Mouse (Mus musculus): ENCODE results near the gene Plekha5.

Gene Plekha5

GRCm38 (mm10) chr6:140611893-140612473, 188.1 kb downstream of the Plekha5 start:
- DNase-seq (ENCODE audit: low spot score), result no peak

GRCm38 (mm10) chr6:140613822-140614221, 190.0 kb downstream of the Plekha5 start:
- DNase-seq (ENCODE audit: low spot score), result no peak

GRCm38 (mm10) chr6:140614711-140615110, 190.9 kb downstream of the Plekha5 start:
- DNase-seq (ENCODE audit: low spot score), result no peak

GRCm38 (mm10) chr6:140620531-140621349, 196.9 kb downstream of the Plekha5 start:
- no peak for DNase-seq (ENCODE audit: low spot score)

- DNase-seq (ENCODE audit: low spot score), result no peak
These were observed 197.8 kb downstream of the Plekha5 start for GRCm38 (mm10) chr6:140621622-140622021.

GRCm38 (mm10) chr6:140622391-140623225, 198.8 kb downstream of the Plekha5 start, which contains the start of gene Aebp2:
Aebp2 (plus strand) TSS chr6:140622663.
- no peak for DNase-seq (ENCODE audit: low spot score)

- DNase-seq (ENCODE audit: low spot score), result peak; percentile 75
These were observed 199.6 kb downstream of the Plekha5 start for GRCm38 (mm10) chr6:140623226-140624095.

- DNase-seq (ENCODE audit: low spot score), result peak; percentile 18
These were observed 200.5 kb downstream of the Plekha5 start for GRCm38 (mm10) chr6:140624096-140625051.

- DNase-seq (ENCODE audit: low spot score), result no peak
These were observed 205.5 kb downstream of the Plekha5 start for GRCm38 (mm10) chr6:140629176-140629859.

- DNase-seq (ENCODE audit: low spot score), result no peak
These were observed 206.5 kb downstream of the Plekha5 start for GRCm38 (mm10) chr6:140630306-140630705.

GRCm38 (mm10) chr6:140633616-140634015, 209.8 kb downstream of the Plekha5 start:
- no peak for DNase-seq (ENCODE audit: low spot score)

- DNase-seq (ENCODE audit: low spot score), result no peak
These were observed 212.4 kb downstream of the Plekha5 start for GRCm38 (mm10) chr6:140636290-140636689.

- DNase-seq (ENCODE audit: low spot score), result no peak
These were observed 218.2 kb downstream of the Plekha5 start for GRCm38 (mm10) chr6:140642010-140642409.

- DNase-seq (ENCODE audit: low spot score), result no peak
These were observed 218.8 kb downstream of the Plekha5 start for GRCm38 (mm10) chr6:140642655-140643054.

GRCm38 (mm10) chr6:140645931-140646330, 222.1 kb downstream of the Plekha5 start:
- DNase-seq (ENCODE audit: low spot score), result no peak

Data from urinary bladder, postnatal 10 days (tissue).